Mouse (Mus musculus): Measurements from ENCODE around the gene Stk10.

GRCm38 (mm10) chr11:32558026-32558425, 24.9 kb downstream of the Stk10 start:
- TF ChIP-seq POLR2A (IDR thresholded peaks at IDR 0.05; ENCODE audit: borderline replicate concordance, low read depth, low read length) (no peak), CTCF (IDR thresholded peaks at IDR 0.05; ENCODE audit: low read depth, low read length) (no peak)
